Mouse (Mus musculus) gastrocnemius, adult 2 months (tissue): ENCODE results near the gene Mab21l3. TPM values are rescaled to one million over a fixed set of nuclear protein-coding genes. Genes with fewer than 3 reads are reported as not detected.
"Not testable (repeated sequence)": the region's sequence is repeated elsewhere in the genome, so short reads cannot be mapped to it uniquely, and the experiment has no call there.

ENCODE experiments used
- DNase-seq: peaks from one replicate; pipeline ENCODE4 v3.0.0; 2022
- H3K27ac ChIP-seq: fragments of 200-600 bp; 2 replicates; pipeline ENCODE4 v1.8.1; 2022; ENCODE audit warnings: mild to moderate bottlenecking
- H3K4me3 ChIP-seq: fragments of 200-600 bp; 2 replicates; pipeline ENCODE4 v1.8.1; 2022; ENCODE audit warnings: mild to moderate bottlenecking, moderate library complexity
- CTCF ChIP-seq: fragments of 200-600 bp; IDR thresholded peaks from 2 replicates; pipeline ENCODE4 v1.8.1; 2022; ENCODE audit warnings: antibody characterized with exemption, mild to moderate bottlenecking, moderate library complexity
- intact Hi-C: fragments of 180-260 bp; cut with DNase I; formaldehyde crosslinking; loops from one replicate; pipeline ENCODE4 v1.15.1; 2025
- total RNA-seq, 2 experiments: library from RNA; stranded (reverse); gene quantifications; 2 replicates each; pipeline ENCODE4 v1.2.3; 2021

The Mab21l3 gene
- total RNA-seq, 2 experiments from 2014 or later, result not detected

DNA sequence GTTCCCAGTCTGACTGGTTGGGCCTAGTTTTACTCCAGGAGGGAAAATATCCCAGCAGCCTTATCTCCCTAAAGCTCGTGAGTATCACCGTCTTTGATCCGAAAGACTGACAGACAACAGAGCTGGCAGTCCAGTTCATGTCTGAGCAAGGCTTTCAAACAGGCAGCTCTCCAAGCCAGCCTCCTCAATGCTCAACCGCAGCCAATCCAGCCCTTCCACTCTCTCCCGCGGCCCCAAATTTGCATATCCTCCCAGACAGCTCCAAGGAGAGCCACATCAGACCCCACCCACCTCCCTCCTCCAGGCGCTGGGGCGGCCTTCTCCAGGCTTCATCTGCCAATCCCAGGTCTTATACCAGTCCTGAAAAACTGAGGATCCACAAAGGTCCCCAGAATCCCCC lies 12.7 kb downstream of the Mab21l3 start:
- H3K27ac ChIP-seq, result 0 out of 2 replicates have a peak overlapping the region, but pooled peaks have one; percentile 12

DNA sequence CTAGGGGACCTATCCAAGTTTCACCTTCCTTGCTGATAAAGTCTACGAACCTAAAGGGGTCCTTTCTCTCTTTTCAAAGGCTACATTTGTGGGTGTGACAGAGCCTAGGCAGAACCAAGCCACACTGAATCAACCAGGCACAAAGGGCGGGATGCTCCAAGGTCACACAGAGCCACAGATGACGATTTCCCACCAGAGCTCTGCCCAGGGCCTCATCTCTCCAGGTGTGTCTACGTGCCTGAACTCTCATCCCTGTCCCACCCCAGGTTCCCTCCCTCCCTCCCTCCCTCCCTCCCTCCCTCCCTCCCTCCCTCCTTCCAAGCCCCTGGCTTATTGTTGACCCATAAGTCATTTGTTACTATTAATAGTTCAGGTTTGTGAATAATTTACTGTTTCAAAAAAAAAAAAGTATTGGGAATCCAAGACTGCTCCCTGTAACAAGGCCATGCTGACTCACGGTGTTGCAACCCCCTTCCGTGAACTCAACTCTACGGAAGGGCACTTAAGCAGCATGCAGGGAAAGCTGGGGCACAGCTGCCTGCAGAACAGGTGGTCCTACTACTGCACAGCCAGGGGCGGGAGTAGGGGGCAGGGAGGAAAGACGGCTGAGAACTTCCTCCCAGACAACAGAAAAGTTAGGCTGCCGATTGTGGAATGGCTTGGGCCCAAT lies 17.4 kb downstream of the Mab21l3 start:
- H3K27ac ChIP-seq, result no peak overlapping the region
- DNase-seq, result no peak
- intact Hi-C loops, result no loop called here
- no peak for TF ChIP-seq CTCF
- no peak overlapping the region for H3K4me3 ChIP-seq

More for the DNA sequence above, 12.7 kb downstream of the Mab21l3 start:
- peak overlapping the region; percentile 50 for H3K4me3 ChIP-seq
- TF ChIP-seq CTCF, result no peak
- intact Hi-C loops, result no loop called here
- peak; percentile 77 for DNase-seq

GRCm38 (mm10) chr3:101829881-101830616 lies 18.7 kb downstream of the Mab21l3 start:
- H3K27ac ChIP-seq, result no peak overlapping the region
- no peak for DNase-seq
- intact Hi-C loops, result no loop called here
- no peak overlapping the region for H3K4me3 ChIP-seq
- no peak for TF ChIP-seq CTCF

GRCm38 (mm10) chr3:101828595-101828994 lies 20.2 kb downstream of the Mab21l3 start:
- intact Hi-C loops, result no loop called here
- no peak for TF ChIP-seq CTCF
- no peak overlapping the region for H3K4me3 ChIP-seq
- no peak overlapping the region for H3K27ac ChIP-seq
- DNase-seq, result no peak

DNA sequence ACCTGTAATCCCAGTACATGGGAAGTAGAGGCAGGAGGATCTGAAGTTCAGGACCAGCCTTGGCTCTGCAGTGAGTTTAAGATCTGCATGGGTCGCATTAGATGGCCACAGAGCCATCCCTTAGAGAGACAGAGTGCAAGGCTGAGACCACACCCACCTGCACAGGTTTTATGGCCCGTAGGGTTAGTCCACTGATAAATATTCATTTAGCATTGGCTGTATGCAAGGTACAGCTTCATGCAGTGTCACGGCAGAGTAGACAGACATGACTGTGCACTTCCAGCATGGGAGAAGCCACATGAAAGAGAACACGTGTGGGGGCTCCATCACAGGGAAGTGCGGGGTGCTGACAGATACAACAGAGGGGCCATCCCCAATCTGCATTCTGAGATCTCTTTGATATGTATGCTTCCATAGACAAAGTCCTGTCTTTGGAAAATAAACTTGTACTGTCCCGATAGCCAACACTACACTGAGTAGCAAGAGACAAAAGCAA lies 21.5 kb downstream of the Mab21l3 start:
- no peak overlapping the region for H3K27ac ChIP-seq
- DNase-seq, result no peak
- intact Hi-C loops, result no loop called here
- H3K4me3 ChIP-seq, result no peak overlapping the region
- no peak for TF ChIP-seq CTCF

- DNase-seq, result no peak
- no peak for TF ChIP-seq CTCF
- no peak overlapping the region for H3K4me3 ChIP-seq
- intact Hi-C loops, result no loop called here
- H3K27ac ChIP-seq, result no peak overlapping the region
These were observed 24.4 kb downstream of the Mab21l3 start for GRCm38 (mm10) chr3:101824338-101824737.

- intact Hi-C loops, result no loop called here
- Histone ChIP-seq H3K27ac (no peak overlapping the region), H3K4me3 (no peak overlapping the region)
- peak; percentile 29; the same call in 1 of the 2 replicates for TF ChIP-seq CTCF
- DNase-seq, result no peak
These were observed 26.7 kb downstream of the Mab21l3 start for GRCm38 (mm10) chr3:101822052-101822451.

DNA sequence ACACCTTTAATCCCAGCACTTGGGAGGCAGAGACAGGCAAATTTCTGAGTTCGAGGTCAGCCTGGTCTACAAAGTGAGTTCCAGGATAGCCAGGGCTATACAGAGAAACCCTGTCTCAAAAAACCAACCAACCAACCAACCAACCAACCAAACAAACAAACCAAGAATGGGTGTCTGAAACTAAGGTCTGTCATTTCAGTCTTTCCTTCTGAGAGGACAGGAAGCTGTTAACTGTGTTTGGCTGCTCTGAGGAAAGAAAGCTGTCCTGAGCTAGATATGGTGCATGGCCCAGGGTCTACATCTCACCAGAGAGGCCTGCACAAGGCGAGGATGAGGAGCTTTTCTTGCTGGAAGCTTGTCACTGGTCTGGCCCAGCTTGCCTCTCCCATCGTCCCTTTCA lies 28.1 kb downstream of the Mab21l3 start:
- H3K27ac ChIP-seq, DNase-seq, H3K4me3 ChIP-seq, intact Hi-C loops: not testable (repeated sequence)

DNA sequence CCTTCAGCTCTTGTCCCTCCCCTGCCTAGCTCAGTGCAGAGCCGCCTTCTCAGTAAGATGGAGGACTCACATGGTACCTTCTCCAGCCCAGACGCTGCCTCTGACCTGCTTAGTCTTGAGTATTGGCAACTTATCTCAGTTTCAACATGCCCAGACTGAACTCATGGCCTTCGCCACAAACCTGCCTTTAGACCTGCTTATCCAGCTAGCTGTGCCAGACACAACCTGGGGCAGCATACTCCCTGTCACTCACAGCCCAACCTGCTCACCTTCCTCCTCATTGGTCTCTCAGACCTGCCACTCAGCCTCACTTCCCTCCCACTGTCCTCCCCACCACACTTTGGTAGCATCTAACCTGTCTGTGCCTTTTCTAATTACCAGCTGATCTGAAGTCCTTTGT lies 32.8 kb downstream of the Mab21l3 start:
- no peak for DNase-seq
- Histone ChIP-seq H3K4me3 (no peak overlapping the region), H3K27ac (no peak overlapping the region)
- intact Hi-C loops, result loop anchor here (10.0 kb wide), 1 partner anchor 511 kb away; no protein-coding TSS in a partner anchor
- no peak for TF ChIP-seq CTCF

DNA sequence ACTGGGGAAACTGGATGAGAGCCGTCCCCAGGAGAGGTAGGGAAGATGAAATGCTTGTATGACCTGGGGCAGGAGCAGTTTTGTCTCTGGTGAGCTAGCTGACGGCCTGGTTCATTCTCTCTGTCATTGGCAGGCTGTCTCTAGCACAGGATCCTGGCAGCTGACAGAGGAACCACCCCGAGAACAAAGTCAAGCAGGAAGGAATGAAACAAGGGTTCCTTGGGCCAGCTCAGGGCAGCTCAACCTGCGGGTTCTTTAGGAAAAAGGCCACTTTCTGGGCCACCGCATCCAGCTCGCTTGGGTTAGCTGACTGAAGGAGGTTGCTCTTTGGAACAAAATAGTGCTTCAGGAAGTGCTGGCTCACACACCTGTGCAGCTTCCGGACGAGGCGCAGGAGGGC lies 34.0 kb downstream of the Mab21l3 start:
- Histone ChIP-seq H3K27ac (no peak overlapping the region), H3K4me3 (no peak overlapping the region)
- intact Hi-C loops, result loop anchor here (5.0 to 10.0 kb wide), 2 partner anchors 442 to 510 kb away; no protein-coding TSS in a partner anchor
- TF ChIP-seq CTCF, result no peak
- no peak for DNase-seq

DNA sequence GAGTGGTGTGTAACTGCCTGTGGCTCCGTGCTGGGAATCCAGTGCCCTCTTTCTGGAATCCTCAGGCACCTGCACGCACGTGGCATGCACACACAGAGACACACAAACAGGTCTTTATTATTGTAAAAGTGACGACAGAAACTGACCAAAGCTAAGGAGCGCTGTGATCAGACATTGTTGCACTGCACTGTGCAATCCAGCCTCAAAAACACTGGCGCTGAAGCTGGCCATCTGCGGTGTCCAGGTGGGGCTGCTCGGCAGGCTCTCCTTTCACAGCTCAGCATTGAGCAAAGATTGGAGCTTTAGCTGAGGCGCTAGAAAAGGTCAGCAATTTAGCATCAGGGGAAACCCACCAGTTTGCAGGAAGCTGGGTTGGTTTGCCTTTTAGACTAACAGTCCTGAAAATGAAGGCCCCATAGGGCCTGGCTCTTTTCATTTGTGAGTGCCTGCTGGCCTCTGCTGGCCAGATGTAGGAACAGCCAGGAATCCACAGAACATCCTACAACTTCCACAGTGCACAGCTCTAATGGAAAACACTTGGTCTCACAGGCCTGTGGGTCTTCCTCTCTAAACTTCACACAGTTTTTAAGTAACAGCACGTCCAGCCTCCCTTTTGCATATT lies 36.3 kb downstream of the Mab21l3 start:
- intact Hi-C loops, result loop anchor here (1.0 to 10.0 kb wide), 3 partner anchors 318 to 508 kb away; no protein-coding TSS in a partner anchor
- TF ChIP-seq CTCF, result peak; percentile 97
- Histone ChIP-seq H3K27ac (no peak overlapping the region), H3K4me3 (no peak overlapping the region)
- peak; percentile 61 for DNase-seq

DNA sequence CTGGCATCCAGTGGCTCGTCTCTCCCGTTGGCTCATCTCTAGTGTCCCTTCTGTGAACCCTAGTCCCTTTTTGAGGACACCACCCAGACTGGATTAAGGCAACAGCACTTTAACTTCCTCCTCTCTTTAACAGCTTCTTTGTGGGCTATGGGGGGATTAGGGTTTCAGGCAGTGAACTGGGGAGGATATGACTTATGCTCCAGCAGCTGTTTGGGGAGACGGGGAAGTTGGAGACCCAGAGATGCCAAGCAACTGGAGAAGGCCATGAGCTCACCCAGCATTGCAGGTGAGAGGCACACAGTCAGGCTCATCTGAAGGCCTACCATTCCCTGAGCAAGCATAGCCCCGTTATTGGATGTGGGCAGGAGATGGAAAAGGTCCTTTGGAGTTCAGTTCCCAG lies 36.8 kb downstream of the Mab21l3 start:
- no peak for TF ChIP-seq CTCF
- H3K4me3 ChIP-seq, result no peak overlapping the region
- no peak for DNase-seq
- no peak overlapping the region for H3K27ac ChIP-seq
- intact Hi-C loops, result loop anchor here (1.0 to 10.0 kb wide), 3 partner anchors 318 to 507 kb away; no protein-coding TSS in a partner anchor

DNA sequence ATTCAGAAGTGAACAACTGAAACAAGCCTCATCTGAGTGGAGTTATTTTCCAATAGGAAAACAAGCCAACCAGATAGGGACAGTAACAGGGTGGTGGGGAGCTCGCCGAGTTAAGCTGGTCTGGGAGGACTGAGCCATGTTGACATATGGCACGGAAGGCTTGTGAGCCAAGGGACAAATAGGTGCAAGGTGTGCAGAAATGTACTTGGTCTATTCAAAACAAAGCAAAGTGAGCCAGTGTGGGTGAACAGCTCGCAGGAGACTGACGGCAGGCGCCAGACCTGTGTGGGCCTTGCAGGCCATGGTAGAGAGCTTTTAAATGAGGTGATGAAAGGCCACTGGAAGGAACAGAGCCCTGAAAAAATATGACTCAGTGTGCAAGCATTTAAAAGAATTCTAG lies 41.1 kb downstream of the Mab21l3 start:
- no peak overlapping the region for H3K4me3 ChIP-seq
- intact Hi-C loops, result loop anchor here (2.0 to 5.0 kb wide), 3 partner anchors 100 to 313 kb away; partner anchors contain the start of gene Atp1a1
- no peak for DNase-seq
- no peak for TF ChIP-seq CTCF
- H3K27ac ChIP-seq, result no peak overlapping the region
